ENCODE assay signal across 22 mouse cellular contexts in the genomic region with DNA sequence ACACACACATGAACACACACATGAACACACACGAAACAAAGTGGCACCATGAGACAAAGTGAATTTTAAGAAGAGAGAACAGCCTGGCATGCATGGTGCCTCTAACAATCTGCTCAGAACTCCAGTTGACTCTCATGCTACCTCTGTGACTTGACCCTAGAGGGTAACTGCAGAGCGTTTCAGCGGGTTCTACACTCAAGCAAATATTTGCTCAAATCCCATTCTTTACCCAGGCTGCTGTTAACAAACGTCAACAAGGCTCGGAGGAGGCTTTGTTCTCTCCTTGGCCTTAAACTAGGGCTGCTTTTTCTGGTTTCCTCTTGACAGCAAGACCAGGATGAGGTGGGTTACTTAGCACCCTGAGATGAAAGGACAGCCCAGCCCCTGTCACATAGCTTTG.
DNase-seq lines count a peak whose midpoint lies in the region; ATAC-seq and TF ChIP-seq lines count a peak whose summit lies in the region.
"Had no signal": no experiment of that assay in that cellular context is flagged by ENCODE, and none has a peak within 500 bp of the region (broad histone marks: within the 10 kb centered on the region; RNA-seq: fewer than 3 reads in every experiment).

No protein-coding gene starts in this region.

- H3K9ac ChIP-seq in liver, embryonic 16.5 days (ENCODE audit: low read depth, low read length): no peak overlapping the region
- no peak overlapping the region for H3K9ac ChIP-seq in liver, embryonic 12.5 days
- no peak overlapping the region for H3K9ac ChIP-seq in lung, postnatal 0 days (replicated peaks; ENCODE audit: low read depth)
- no peak overlapping the region for H3K9ac ChIP-seq in liver, postnatal 0 days (replicated peaks)
- H3K9ac ChIP-seq in stomach, embryonic 16.5 days (ENCODE audit: low read length): no peak overlapping the region
- no peak overlapping the region for H3K9ac ChIP-seq in intestine, postnatal 0 days (ENCODE audit: low read depth, low read length)
- H3K9ac ChIP-seq: embryonic facial prominence, embryonic 12.5 days; forebrain, embryonic 15.5 days had no signal

- no peak for TF ChIP-seq EP300 in lung, postnatal 0 days (IDR thresholded peaks at IDR 0.05)
- TF ChIP-seq EP300 in liver, postnatal 0 days (IDR thresholded peaks at IDR 0.05; ENCODE audit: low read depth): no peak

- no peaks in the 10 kb centered on the region for H3K9me3 ChIP-seq in liver, embryonic 16.5 days (replicated peaks; ENCODE audit: control insufficient read depth, low read length)
- no peaks in the 10 kb centered on the region for H3K9me3 ChIP-seq in liver, embryonic 12.5 days (replicated peaks)
- no peaks in the 10 kb centered on the region for H3K9me3 ChIP-seq in lung, postnatal 0 days (ENCODE audit: low read length)
- H3K9me3 ChIP-seq in liver, postnatal 0 days (ENCODE audit: low read length): no peaks in the 10 kb centered on the region
- H3K9me3 ChIP-seq in stomach, embryonic 16.5 days (replicated peaks; ENCODE audit: control insufficient read depth, low read length): no peaks in the 10 kb centered on the region
- H3K9me3 ChIP-seq in intestine, postnatal 0 days (ENCODE audit: control insufficient read depth): no peaks in the 10 kb centered on the region
- H3K9me3 ChIP-seq: embryonic facial prominence, embryonic 12.5 days; forebrain, embryonic 15.5 days; heart, embryonic 10.5 days had no signal

- DNase-seq in lung, postnatal 0 days (ENCODE audit: low spot score): peak; percentile 42
- DNase-seq in lung, postnatal 25 days (ENCODE audit: low spot score): no peak
- no peak for DNase-seq in liver, postnatal 0 days
- DNase-seq in frontal cortex, postnatal 25 days (ENCODE audit: low spot score in 2 of 2): no peak
- DNase-seq: adrenal gland, postnatal 14 days; cerebellum, adult 11-12 months; cerebellum, adult 9-10 months; cerebellum, postnatal 25 days; gastrocnemius, postnatal 10 days; heart, adult 18-20 months; heart, postnatal 10 days; heart, postnatal 4 days had no signal

- H3K4me2 ChIP-seq in liver, embryonic 16.5 days (ENCODE audit: low read depth, low read length): no peak overlapping the region
- no peak overlapping the region for H3K4me2 ChIP-seq in liver, embryonic 12.5 days
- no peak overlapping the region for H3K4me2 ChIP-seq in lung, postnatal 0 days (replicated peaks; ENCODE audit: low read depth, low read length)
- 0 out of 2 replicates have a peak overlapping the region, but pooled peaks have one; percentile 13 for H3K4me2 ChIP-seq in liver, postnatal 0 days (ENCODE audit: low read depth, low read length)
- no peak overlapping the region for H3K4me2 ChIP-seq in stomach, embryonic 16.5 days (ENCODE audit: low read depth, low read length)
- H3K4me2 ChIP-seq in intestine, postnatal 0 days (replicated peaks; ENCODE audit: low read depth): no peak overlapping the region
- H3K4me2 ChIP-seq: embryonic facial prominence, embryonic 12.5 days; forebrain, embryonic 15.5 days had no signal

- peak; percentile 71; the same call in 1 of the 2 replicates for ATAC-seq in liver, embryonic 16.5 days (ENCODE audit: low read depth)
- no peak for ATAC-seq in liver, embryonic 12.5 days
- no peak for ATAC-seq in lung, postnatal 0 days
- peak; percentile 62 for ATAC-seq in liver, postnatal 0 days
- peak; percentile 80; the same call in 1 of the 2 replicates for ATAC-seq in stomach, embryonic 16.5 days (ENCODE audit: insufficient read depth, low FRiP score)
- ATAC-seq in intestine, postnatal 0 days: no peak
- ATAC-seq: activated CD4-positive, CD25-positive, alpha-beta regulatory T cell, adult 4 months; forebrain, embryonic 15.5 days; Patski had no signal

- H3K36me3 ChIP-seq in liver, embryonic 16.5 days (ENCODE audit: control insufficient read depth, insufficient read depth): no peaks in the 10 kb centered on the region
- no peaks in the 10 kb centered on the region for H3K36me3 ChIP-seq in liver, embryonic 12.5 days
- H3K36me3 ChIP-seq in lung, postnatal 0 days (ENCODE audit: insufficient read depth, low read length): no peaks in the 10 kb centered on the region
- H3K36me3 ChIP-seq in liver, postnatal 0 days (replicated peaks; ENCODE audit: insufficient read depth, low read length): no peaks in the 10 kb centered on the region
- no peaks in the 10 kb centered on the region for H3K36me3 ChIP-seq in stomach, embryonic 16.5 days (ENCODE audit: control insufficient read depth, insufficient read depth, low read length)
- H3K36me3 ChIP-seq in intestine, postnatal 0 days (ENCODE audit: control insufficient read depth, insufficient read depth): no peaks in the 10 kb centered on the region
- H3K36me3 ChIP-seq: embryonic facial prominence, embryonic 12.5 days; forebrain, embryonic 15.5 days; heart, embryonic 10.5 days had no signal

- no peak overlapping the region for H3K4me3 ChIP-seq in liver, embryonic 16.5 days (ENCODE audit: low read depth, low read length)
- H3K4me3 ChIP-seq in liver, embryonic 12.5 days: no peak overlapping the region
- no peak overlapping the region for H3K4me3 ChIP-seq in lung, postnatal 0 days (ENCODE audit: low read depth, low read length)
- H3K4me3 ChIP-seq in liver, postnatal 0 days (ENCODE audit: low read depth, low read length): no peak overlapping the region
- H3K4me3 ChIP-seq in stomach, embryonic 16.5 days (replicated peaks; ENCODE audit: low read length): no peak overlapping the region
- H3K4me3 ChIP-seq in intestine, postnatal 0 days (ENCODE audit: low read depth, low read length): no peak overlapping the region
- H3K4me3 ChIP-seq: embryonic facial prominence, embryonic 12.5 days; forebrain, embryonic 15.5 days; heart, embryonic 10.5 days had no signal

- TF ChIP-seq CTCF in lung, postnatal 0 days (IDR thresholded peaks at IDR 0.05): no peak
- no peak for TF ChIP-seq CTCF in liver, postnatal 0 days (IDR thresholded peaks at IDR 0.05; ENCODE audit: low read depth)
- TF ChIP-seq CTCF in intestine, postnatal 0 days (IDR thresholded peaks at IDR 0.05; ENCODE audit: low read depth): no peak

- H3K27ac ChIP-seq in liver, embryonic 16.5 days (ENCODE audit: low read length): peak overlapping the region; percentile 41; the same call in 1 of the 2 replicates
- H3K27ac ChIP-seq in liver, embryonic 12.5 days: no peak overlapping the region
- no peak overlapping the region for H3K27ac ChIP-seq in lung, postnatal 0 days (ENCODE audit: low read length)
- H3K27ac ChIP-seq in liver, postnatal 0 days (ENCODE audit: low read depth): peak overlapping the region; percentile 18; the same call in 1 of the 2 replicates
- H3K27ac ChIP-seq in stomach, embryonic 16.5 days (ENCODE audit: low read length): no peak overlapping the region
- no peak overlapping the region for H3K27ac ChIP-seq in intestine, postnatal 0 days (ENCODE audit: low read depth, low read length)
- H3K27ac ChIP-seq: embryonic facial prominence, embryonic 12.5 days; forebrain, embryonic 15.5 days; heart, embryonic 10.5 days had no signal

- H3K4me1 ChIP-seq in liver, embryonic 16.5 days (ENCODE audit: control insufficient read depth, low read depth, low read length): peaks cover 4% of the 10 kb centered on the region; the same call in 1 of the 2 replicates
- no peaks in the 10 kb centered on the region for H3K4me1 ChIP-seq in liver, embryonic 12.5 days
- H3K4me1 ChIP-seq in lung, postnatal 0 days (ENCODE audit: insufficient read depth, low read depth, low read length): peaks cover 3% of the 10 kb centered on the region; the same call in 1 of the 2 replicates
- peaks cover 8% of the 10 kb centered on the region; the same call in 1 of the 2 replicates for H3K4me1 ChIP-seq in liver, postnatal 0 days (ENCODE audit: insufficient read depth)
- H3K4me1 ChIP-seq in stomach, embryonic 16.5 days (ENCODE audit: control insufficient read depth, insufficient read depth, low read length): peaks cover 4% of the 10 kb centered on the region; the same call in 1 of the 2 replicates
- H3K4me1 ChIP-seq in intestine, postnatal 0 days (replicated peaks; ENCODE audit: control insufficient read depth, insufficient read depth, low read length): 0 out of 2 replicates have a peak, but pooled peaks cover 3% of the 10 kb centered on the region
- H3K4me1 ChIP-seq: heart, embryonic 10.5 days had no signal

- no peaks in the 10 kb centered on the region for H3K27me3 ChIP-seq in liver, embryonic 16.5 days (ENCODE audit: control insufficient read depth, insufficient read depth, low read depth, low read length)
- H3K27me3 ChIP-seq in liver, embryonic 12.5 days (replicated peaks): no peaks in the 10 kb centered on the region
- no peaks in the 10 kb centered on the region for H3K27me3 ChIP-seq in lung, postnatal 0 days (replicated peaks; ENCODE audit: insufficient read depth, low read length)
- H3K27me3 ChIP-seq in liver, postnatal 0 days (ENCODE audit: insufficient read depth, low read length): no peaks in the 10 kb centered on the region
- H3K27me3 ChIP-seq in stomach, embryonic 16.5 days (ENCODE audit: control insufficient read depth, insufficient read depth, low read length): no peaks in the 10 kb centered on the region
- no peaks in the 10 kb centered on the region for H3K27me3 ChIP-seq in intestine, postnatal 0 days (replicated peaks; ENCODE audit: control insufficient read depth, insufficient read depth, low read length)
- H3K27me3 ChIP-seq: CH12.LX; embryonic facial prominence, embryonic 12.5 days; forebrain, embryonic 15.5 days had no signal

- 46% methylated on average over 5 of the region's 5 CpGs for WGBS in liver, embryonic 16.5 days (ENCODE audit: insufficient replicate concordance)
- 63% methylated on average over 5 of the region's 5 CpGs for WGBS in liver, embryonic 12.5 days (ENCODE audit: insufficient replicate concordance)
- 37% methylated on average over 5 of the region's 5 CpGs for WGBS in lung, postnatal 0 days
- 63% methylated on average over 5 of the region's 5 CpGs for WGBS in liver, postnatal 0 days (ENCODE audit: insufficient replicate concordance)
- 48% methylated on average over 5 of the region's 5 CpGs for WGBS in stomach, embryonic 16.5 days
- WGBS in intestine, postnatal 0 days: 48% methylated on average over 5 of the region's 5 CpGs

Comparison
In these comparisons a context has a peak if more than half of its experiments do, and no peak if none do; other contexts are left out.
1. ATAC-seq: peak in liver, embryonic 16.5 days (single experiment), liver, postnatal 0 days (single experiment) and stomach, embryonic 16.5 days (single experiment); none in liver, embryonic 12.5 days (single experiment), lung, postnatal 0 days (single experiment) and intestine, postnatal 0 days (single experiment).
2. H3K27ac ChIP-seq: peak in liver, embryonic 16.5 days (single experiment) and liver, postnatal 0 days (single experiment); none in liver, embryonic 12.5 days (single experiment), lung, postnatal 0 days (single experiment), stomach, embryonic 16.5 days (single experiment) and intestine, postnatal 0 days (single experiment).